9 mouse cellular contexts compared by ENCODE assay signal in the genomic region with DNA sequence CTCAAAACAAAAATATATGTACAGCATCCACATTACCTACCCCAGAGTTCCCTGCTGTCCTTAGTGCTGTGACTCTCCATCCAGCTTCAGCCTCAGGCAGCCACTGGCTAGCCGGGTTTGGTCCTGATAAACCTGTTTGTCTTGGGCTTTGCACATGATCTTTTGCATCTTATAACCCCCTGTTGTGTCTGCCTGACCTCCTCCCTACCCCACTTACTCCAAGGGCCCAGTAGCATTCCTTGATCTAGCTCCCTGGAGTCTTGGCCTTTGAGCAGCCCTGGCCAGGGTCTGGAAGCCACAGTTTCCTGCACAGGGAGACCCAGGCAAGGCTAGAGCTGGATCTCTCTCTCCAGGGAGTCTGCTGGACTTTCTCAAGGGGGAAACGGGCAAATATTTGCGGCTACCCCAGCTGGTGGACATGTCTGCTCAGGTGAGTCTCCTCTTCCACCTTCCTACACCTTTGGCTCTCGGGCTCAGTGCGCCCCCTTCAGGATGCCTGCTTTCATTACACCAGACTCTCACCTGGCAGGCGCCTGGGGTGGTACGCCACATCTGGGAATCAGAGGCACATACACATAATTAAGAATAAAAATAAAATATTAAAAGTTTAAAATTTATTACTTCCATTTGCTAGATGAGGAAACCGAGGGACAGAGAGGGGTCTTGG. TPM values are rescaled to one million over a fixed set of nuclear protein-coding genes. Genes with fewer than 3 reads are reported as not detected.
A peak's percentile ranks its signal among the peaks of the same experiment; 100 is the strongest.
DNase-seq lines count a peak whose midpoint lies in the region; ATAC-seq and TF ChIP-seq lines count a peak whose summit lies in the region.
"Had no signal": no experiment of that assay in that cellular context is flagged by ENCODE, and none has a peak within 500 bp of the region (broad histone marks: within the 10 kb centered on the region; RNA-seq: fewer than 3 reads in every experiment).

No protein-coding gene starts in this region.

- TF ChIP-seq EP300 in lung, postnatal 0 days (IDR thresholded peaks at IDR 0.05) = no peak

- TF ChIP-seq CTCF in lung, postnatal 0 days (IDR thresholded peaks at IDR 0.05) = peak; percentile 75

- H3K9ac ChIP-seq in hindbrain, embryonic 13.5 days = no peak overlapping the region; the same call in 1 of the 2 replicates
- H3K9ac ChIP-seq in lung, postnatal 0 days (replicated peaks; ENCODE audit: low read depth) = no peak overlapping the region

- WGBS in hindbrain, embryonic 10.5 days = 58% methylated on average over 8 of the region's 8 CpGs
- WGBS in hindbrain, embryonic 13.5 days = 67% methylated on average over 8 of the region's 8 CpGs
- 55% methylated on average over 8 of the region's 8 CpGs for WGBS in lung, postnatal 0 days

- H3K4me1 ChIP-seq in hindbrain, embryonic 10.5 days (replicated peaks) = peaks cover 89% of the 10 kb centered on the region
- peaks cover 69% of the 10 kb centered on the region for H3K4me1 ChIP-seq in hindbrain, embryonic 13.5 days (replicated peaks)
- H3K4me1 ChIP-seq in lung, postnatal 0 days (ENCODE audit: insufficient read depth, low read depth, low read length) = no peaks in the 10 kb centered on the region

- no peak for DNase-seq in hindbrain, embryonic 10.5 days (ENCODE audit: low spot score)
- peak; percentile 70 to 72 for DNase-seq in B cell, adult 2 months
- DNase-seq in R1 (ENCODE audit: low read depth, low spot score) = peak; percentile 79
- DNase-seq in lung, postnatal 0 days (ENCODE audit: low spot score) = no peak
- no peak for DNase-seq in frontal cortex, postnatal 10 days (ENCODE audit: low spot score in 2 of 2)
- DNase-seq: adrenal gland, adult 2 months had no signal

- no peak overlapping the region for H3K4me3 ChIP-seq in hindbrain, embryonic 10.5 days
- no peak overlapping the region for H3K4me3 ChIP-seq in hindbrain, embryonic 13.5 days
- H3K4me3 ChIP-seq in lung, postnatal 0 days (ENCODE audit: low read depth, low read length) = no peak overlapping the region

- peaks cover 23% of the 10 kb centered on the region; the same call in 1 of the 2 replicates for H3K27me3 ChIP-seq in hindbrain, embryonic 10.5 days (ENCODE audit: insufficient read depth, poor library complexity, severe bottlenecking)
- no peaks in the 10 kb centered on the region for H3K27me3 ChIP-seq in hindbrain, embryonic 13.5 days
- H3K27me3 ChIP-seq in lung, postnatal 0 days (replicated peaks; ENCODE audit: insufficient read depth, low read length) = no peaks in the 10 kb centered on the region

- no peak for ATAC-seq in hindbrain, embryonic 13.5 days (ENCODE audit: low FRiP score)
- ATAC-seq in lung, postnatal 0 days = no peak
- ATAC-seq in erythroblast, adult 5-6 weeks (replicated peaks; ENCODE audit: low FRiP score, poor library complexity, severe bottlenecking) = no peak
- ATAC-seq in frontal cortex, adult (ENCODE audit: low TSS enrichment) = no peak

- no peak overlapping the region for H3K4me2 ChIP-seq in hindbrain, embryonic 13.5 days
- no peak overlapping the region for H3K4me2 ChIP-seq in lung, postnatal 0 days (replicated peaks; ENCODE audit: low read depth, low read length)

- no peaks in the 10 kb centered on the region for H3K9me3 ChIP-seq in hindbrain, embryonic 10.5 days
- H3K9me3 ChIP-seq in hindbrain, embryonic 13.5 days = no peaks in the 10 kb centered on the region
- H3K9me3 ChIP-seq in lung, postnatal 0 days (ENCODE audit: low read length) = no peaks in the 10 kb centered on the region

- H3K27ac ChIP-seq in hindbrain, embryonic 10.5 days = 0 out of 2 replicates have a peak overlapping the region, but pooled peaks have one; percentile 99
- H3K27ac ChIP-seq in hindbrain, embryonic 13.5 days = no peak overlapping the region
- H3K27ac ChIP-seq in lung, postnatal 0 days (ENCODE audit: low read length) = no peak overlapping the region

- H3K36me3 ChIP-seq in hindbrain, embryonic 10.5 days = peaks cover 66% of the 10 kb centered on the region
- H3K36me3 ChIP-seq in hindbrain, embryonic 13.5 days = peaks cover 64% of the 10 kb centered on the region
- peaks cover 18% of the 10 kb centered on the region for H3K36me3 ChIP-seq in lung, postnatal 0 days (ENCODE audit: insufficient read depth, low read length)

RNA-seq across cellular contexts. Expression of gene Src, which starts 50.0 kb away (rescaled TPM):
- 20.8 and 29.3 TPM in 2 replicates for polyA plus RNA-seq in hindbrain, embryonic 10.5 days (2016; fragmentation: Nextera tagmentation; extraction: Ambion mirVana)
- 31.3 and 31.8 TPM in 2 replicates for polyA plus RNA-seq in hindbrain, embryonic 13.5 days (2015; fragmentation: Nextera tagmentation; extraction: Ambion mirVana)
- polyA plus RNA-seq in lung, postnatal 0 days (2015; fragmentation: Nextera tagmentation; extraction: Ambion mirVana) = 16.4 and 18.2 TPM in 2 replicates
- total RNA-seq in erythroblast, adult 5-6 weeks (2015; ENCODE audit: low replicate concordance) = not detected in 2 replicates
- total RNA-seq in erythroblast, adult 5-6 weeks (2017; ENCODE audit: low replicate concordance) = 0.09 and 2.1 TPM in 2 replicates

Comparison
In these comparisons a context has a peak if more than half of its experiments do, and no peak if none do; other contexts are left out.
1. DNase-seq: peak in B cell, adult 2 months (2 of 2) and R1 (single experiment); none in hindbrain, embryonic 10.5 days (single experiment), lung, postnatal 0 days (single experiment) and frontal cortex, postnatal 10 days (0 of 2).